Mouse (Mus musculus) ES-E14 (cell line): ENCODE results near the gene Phf21b.

ENCODE experiments used
- HCFC1 ChIP-seq: IDR thresholded peaks from 2 replicates; pipeline ENCODE4 v1.6.1; 2012; ENCODE audit warnings: low read length, inconsistent platforms, borderline replicate concordance; ENCODE audit not compliant: insufficient read depth
- MAFK ChIP-seq: IDR thresholded peaks from 2 replicates; pipeline ENCODE4 v1.6.1; 2014; ENCODE audit warnings: mild to moderate bottlenecking, low read depth, low read length, inconsistent platforms; ENCODE audit not compliant: insufficient read depth
- ZC3H11A ChIP-seq: IDR thresholded peaks from 2 replicates; pipeline ENCODE4 v1.6.1; 2012; ENCODE audit warnings: low read depth, mild to moderate bottlenecking, inconsistent platforms, low read length, borderline replicate concordance
- ZNF384 ChIP-seq: IDR thresholded peaks from 2 replicates; pipeline ENCODE4 v1.6.1; 2012; ENCODE audit warnings: low read depth, low read length, inconsistent platforms

DNA sequence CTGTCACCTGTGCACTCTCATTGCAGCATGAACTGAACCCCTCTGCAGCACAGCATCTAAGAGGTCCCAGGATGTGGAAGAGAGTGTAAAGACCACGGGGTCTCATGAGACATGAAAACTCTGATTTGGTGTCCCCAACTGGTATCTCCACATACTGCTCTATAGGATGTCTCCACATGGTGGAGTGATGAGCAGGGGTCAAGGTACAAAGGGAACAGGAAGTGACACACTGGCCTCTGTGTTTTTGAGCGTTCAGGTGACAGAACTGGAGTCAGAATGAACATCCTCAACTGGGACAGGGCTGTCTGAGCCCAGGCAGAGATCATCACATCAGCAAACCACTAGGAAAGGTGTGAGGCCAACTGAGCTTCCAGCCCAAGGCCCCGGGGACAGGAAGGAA lies 15.3 kb downstream of the Phf21b start:
- TF ChIP-seq ZNF384 (no peak), HCFC1 (no peak), MAFK (no peak), ZC3H11A (no peak)
